Mouse (Mus musculus) liver, adult (tissue): ENCODE data around the gene Zmym5.
"Not testable (repeated sequence)": the region's sequence is repeated elsewhere in the genome, so short reads cannot be mapped to it uniquely, and the experiment has no call there.

ENCODE experiments used
- GATA4 ChIP-seq: IDR thresholded peaks from 2 replicates; pipeline ENCODE4 v1.6.1; 2014; ENCODE audit warnings: mild to moderate bottlenecking, low read length; ENCODE audit not compliant: insufficient replicate concordance

Zmym5 gene

GRCm38 (mm10) chr14:56811701-56812339, at the start of gene Zmym5:
Zmym5 (minus strand) TSS chr14:56811716.
- TF ChIP-seq GATA4, result not testable (repeated sequence)

GRCm38 (mm10) chr14:56849681-56850080, 38.2 kb upstream of the Zmym5 start:
- TF ChIP-seq GATA4, result peak; percentile 6; the same call in 1 of the 2 replicates

GRCm38 (mm10) chr14:56848322-56848721, 36.8 kb upstream of the Zmym5 start:
- TF ChIP-seq GATA4, result no peak

DNA sequence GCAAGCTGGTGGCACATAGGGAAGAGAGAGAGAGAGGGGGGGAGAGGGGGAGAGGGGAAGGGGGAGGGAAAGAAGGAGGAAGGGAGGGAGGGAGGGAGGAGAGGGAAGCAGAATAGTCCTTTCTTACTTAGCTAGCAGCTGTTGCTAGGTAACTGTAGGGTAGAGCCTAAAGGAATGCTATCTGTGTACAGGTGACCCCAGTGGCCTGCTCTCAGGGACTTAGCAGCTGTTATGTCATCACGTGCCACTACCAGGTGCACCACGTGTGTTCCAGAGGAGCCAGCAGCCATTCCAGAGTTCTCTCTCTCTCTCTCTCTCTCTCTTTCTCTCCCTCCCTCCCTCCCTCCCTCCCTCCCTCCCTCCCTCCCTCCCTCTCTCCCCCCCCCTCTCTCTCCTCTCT, 33.0 kb upstream of the Zmym5 start:
- no peak for TF ChIP-seq GATA4

DNA sequence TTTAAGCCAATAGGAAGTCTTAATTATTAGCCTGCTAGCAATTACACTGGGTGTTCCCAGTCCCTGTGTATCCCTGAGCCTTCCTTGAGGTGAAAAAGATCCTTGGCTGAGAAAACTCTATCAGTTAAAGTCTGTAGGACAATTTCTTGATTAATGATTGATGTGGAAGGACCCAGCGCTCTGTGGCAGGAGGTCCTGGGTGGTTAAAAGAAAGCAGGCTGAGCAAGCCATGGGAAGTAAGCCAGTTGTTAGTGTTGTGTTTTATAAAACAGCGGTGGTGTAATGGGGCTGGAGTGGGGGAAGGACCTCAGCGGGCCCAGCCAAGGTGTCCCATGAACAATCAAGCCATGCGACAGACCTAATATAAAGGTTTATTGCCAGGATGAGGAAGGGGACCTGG, 32.5 kb upstream of the Zmym5 start:
- TF ChIP-seq GATA4, result no peak

- no peak for TF ChIP-seq GATA4
Observed at GRCm38 (mm10) chr14:56832563-56833113, 21.1 kb upstream of the Zmym5 start.

DNA sequence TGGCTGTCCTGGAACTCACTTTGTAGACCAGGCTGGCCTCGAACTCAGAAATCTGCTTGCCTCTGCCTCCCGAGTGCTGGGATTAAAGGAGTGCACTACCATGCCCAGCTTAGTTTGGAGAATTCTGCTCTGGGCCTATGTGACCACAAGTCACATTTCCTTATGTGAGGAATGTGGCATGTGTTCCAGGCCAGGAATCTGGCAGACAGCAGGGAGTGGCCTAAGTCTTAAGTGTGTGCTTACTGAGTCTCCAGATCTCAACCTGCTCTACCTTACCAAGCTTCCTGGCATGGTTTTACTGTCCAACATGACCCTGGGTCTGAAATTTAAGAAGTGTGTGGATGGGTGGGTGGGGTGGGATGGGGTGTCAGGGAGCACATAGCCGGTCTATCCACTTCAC, 20.6 kb upstream of the Zmym5 start:
- no peak for TF ChIP-seq GATA4

DNA sequence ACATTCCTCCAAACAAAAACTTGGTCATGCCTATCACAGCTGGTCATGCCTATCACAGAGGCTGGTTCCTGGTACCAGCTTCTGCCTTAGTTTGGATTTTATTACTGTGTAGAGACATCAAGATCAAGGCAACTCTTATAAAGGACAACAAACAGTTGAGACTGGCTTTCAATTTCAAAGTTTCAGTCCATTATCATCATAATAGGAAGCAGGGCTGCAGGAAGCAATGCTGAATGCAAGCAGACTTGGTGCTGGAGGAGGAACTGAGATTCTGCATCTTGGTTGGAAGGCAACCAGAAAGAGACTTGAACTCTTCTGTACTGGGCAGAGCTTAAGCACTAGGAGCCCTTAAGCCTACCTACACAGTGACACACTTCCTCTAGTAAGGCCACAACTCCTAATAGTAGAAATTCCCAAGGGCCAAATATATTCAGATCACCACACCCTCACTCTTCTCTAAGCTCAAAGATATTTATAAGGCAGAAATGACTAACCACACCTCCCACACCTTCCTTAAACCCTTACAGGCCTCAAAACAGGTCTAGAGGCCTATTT, 19.1 kb upstream of the Zmym5 start:
- TF ChIP-seq GATA4, result no peak

DNA sequence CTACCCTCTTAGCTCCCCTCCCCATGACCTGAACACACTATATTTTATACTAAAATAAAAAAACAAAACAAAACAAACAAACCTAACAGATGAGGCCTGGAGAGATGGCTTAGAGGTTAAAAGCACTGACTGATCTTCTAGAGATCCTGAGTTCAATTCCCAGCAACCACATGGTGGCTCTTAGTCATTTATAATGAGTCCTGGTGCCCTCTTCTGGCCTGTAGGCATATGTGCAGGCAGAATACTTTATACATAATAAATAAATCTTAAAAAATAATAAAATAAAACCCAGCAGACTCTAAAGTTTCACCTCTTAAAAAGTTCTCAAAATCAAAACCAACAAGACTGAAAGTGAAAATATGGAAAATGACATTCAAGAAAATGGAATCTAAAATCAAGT, 13.0 kb upstream of the Zmym5 start:
- TF ChIP-seq GATA4, result no peak

DNA sequence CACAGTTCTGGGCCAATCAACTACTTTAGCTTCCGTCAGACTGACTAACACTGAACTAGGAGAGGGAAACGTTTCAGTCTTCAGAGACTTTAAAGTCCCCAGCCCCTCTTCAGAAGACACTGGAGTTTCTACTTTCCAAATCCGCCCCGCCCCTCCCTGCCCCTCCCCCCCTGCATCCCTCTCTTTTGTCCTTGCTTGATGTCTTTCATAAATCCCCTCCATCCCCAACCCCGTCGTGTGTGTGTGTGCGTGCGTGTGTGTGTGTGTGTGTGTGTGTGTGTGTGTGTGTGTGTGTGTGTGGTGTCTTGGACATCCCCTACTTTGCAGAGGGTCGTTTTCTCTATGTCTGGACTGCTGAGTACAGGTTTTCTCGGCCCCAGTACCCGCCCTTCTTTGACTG, 6.1 kb upstream of the Zmym5 start:
- TF ChIP-seq GATA4, result no peak

DNA sequence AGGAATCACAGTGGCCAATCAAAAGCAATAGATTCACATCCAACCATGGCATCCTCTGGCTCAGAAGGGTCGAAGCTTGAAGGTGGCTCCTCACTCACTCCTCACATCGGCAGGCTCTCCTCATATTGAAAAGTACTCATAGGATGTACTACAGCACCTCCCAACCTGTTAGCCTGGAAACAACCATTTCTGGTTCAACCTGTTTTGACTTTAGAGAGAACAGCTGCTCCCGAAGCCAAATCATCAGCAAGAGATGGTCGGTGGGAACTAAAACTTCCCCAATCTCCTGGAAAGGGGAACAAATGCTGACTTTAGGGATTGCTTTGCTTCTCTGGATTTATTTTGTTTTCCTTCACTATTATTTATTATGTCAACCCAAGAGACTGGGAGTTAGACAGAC, 5.6 kb upstream of the Zmym5 start:
- no peak for TF ChIP-seq GATA4

GRCm38 (mm10) chr14:56816541-56816940, 5.0 kb upstream of the Zmym5 start:
- no peak for TF ChIP-seq GATA4

- TF ChIP-seq GATA4, result no peak
Observed at GRCm38 (mm10) chr14:56812520-56813036, 1.1 kb upstream of the Zmym5 start.

DNA sequence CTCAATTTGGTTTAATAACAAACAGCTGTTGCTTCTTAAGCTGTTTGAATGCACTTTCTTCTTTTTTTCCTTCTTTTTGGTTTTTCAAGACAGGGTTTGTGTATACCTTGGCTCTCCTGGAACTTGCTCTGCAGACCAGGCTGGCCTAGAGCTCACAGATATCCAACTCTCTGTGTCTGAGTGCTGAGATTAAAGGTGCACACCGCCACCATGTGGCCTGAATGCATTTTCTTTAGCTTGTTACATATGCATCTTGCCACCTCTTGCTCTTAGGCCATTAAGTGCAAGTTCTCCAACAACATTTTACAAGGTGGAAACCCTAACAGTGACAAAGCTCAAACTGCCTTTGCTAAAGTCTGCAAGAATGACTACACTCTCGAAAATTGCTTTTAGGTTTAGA, 18.3 kb downstream of the Zmym5 start:
- no peak for TF ChIP-seq GATA4

DNA sequence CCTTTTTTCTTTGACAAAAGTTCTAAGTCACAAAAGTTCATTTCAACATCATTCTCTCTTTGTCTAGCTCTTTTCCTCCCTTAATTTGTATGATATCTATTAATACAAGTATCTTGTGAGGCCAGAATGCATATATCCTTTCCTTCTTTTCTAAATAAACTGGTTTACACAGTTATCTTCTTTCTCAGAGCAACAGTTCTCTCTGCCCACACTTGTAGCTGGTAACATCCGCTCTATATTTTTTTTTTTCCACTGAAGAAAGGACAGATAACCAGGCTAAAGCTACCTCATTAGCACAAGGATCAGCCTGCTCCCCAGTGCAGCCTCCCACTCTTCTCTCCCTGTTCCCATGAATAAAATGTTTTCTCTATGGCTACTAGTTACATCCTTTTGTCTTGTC, 26.9 kb downstream of the Zmym5 start:
- no peak for TF ChIP-seq GATA4

- TF ChIP-seq GATA4, result no peak
Observed at GRCm38 (mm10) chr14:56778933-56779300, 32.6 kb downstream of the Zmym5 start.
